Mouse (Mus musculus) liver, embryonic 14.5 days (tissue): Measurements from ENCODE around the gene Crip3.
A peak's percentile ranks its signal among the peaks of the same experiment; 100 is the strongest.

ENCODE experiments used
- CTCF ChIP-seq: IDR thresholded peaks from 2 replicates; pipeline ENCODE4 v1.5.1; 2016; ENCODE audit warnings: antibody characterized with exemption, low read depth, control low read depth
- EP300 ChIP-seq: IDR thresholded peaks from 2 replicates; pipeline ENCODE4 v1.6.1; 2016; ENCODE audit warnings: antibody characterized with exemption, low read depth

DNA sequence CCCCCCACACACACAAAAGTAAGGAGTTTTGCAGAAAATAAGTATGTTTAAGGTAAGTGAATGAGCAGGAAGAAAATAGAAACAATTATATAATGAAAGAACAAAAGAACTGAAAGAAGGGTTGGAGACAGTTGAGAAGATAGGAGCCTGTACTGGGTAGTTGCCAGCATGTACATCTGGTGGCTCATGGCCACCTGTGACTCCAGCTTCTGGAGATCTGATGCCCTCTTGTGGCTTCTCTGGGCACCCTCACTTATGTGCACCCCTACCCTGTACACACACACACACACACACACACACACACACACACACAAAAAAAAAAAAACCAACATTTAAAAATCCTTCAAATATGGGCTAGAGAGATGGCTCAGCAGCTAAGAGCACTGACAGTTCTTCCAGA lies 9.0 kb upstream of the Crip3 start:
- TF ChIP-seq EP300 (no peak), CTCF (peak; percentile 24; the same call in 1 of the 2 replicates)
